Mouse (Mus musculus): ENCODE results near the gene 4933402D24Rik. TPM values are rescaled to one million over a fixed set of nuclear protein-coding genes. Genes with fewer than 3 reads are reported as not detected.

4933402D24Rik gene
- 0.24 and 0.46 TPM in 2 replicates for polyA plus RNA-seq (2015; fragmentation: Nextera tagmentation; extraction: Ambion mirVana)

DNA sequence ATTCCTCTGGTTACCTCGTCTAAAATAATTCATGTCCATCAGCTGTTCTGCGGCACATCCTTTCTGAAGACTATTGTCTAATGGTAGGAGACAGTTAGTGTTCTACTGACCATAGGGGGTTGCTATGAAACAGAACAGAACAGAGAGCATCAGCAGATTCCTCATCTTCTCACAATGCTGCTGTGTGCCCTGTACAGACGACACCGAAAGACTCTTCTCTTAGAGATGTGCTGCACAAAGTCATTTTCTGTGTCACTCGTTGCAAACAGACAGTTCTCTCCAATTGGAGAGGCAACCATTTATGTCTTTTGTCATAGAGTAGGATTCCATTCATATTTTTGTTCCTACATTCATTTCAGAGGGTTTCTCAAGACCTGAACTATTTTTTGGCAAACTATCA is at the start of gene 4933402D24Rik:
TSS of gene 4933402D24Rik (minus strand) at position 101 of the 400 bp plus-strand sequence.
- no peaks in the 10 kb centered on the region for H3K27me3 ChIP-seq (ENCODE audit: control insufficient read depth, insufficient read depth, low read depth, low read length)
- no peak within 1 kb of the TSS for H3K4me3 ChIP-seq (ENCODE audit: low read depth, low read length)
- no peaks in the 10 kb centered on the region for H3K9me3 ChIP-seq (replicated peaks; ENCODE audit: control insufficient read depth, low read length, poor library complexity, severe bottlenecking)
- no peak for ATAC-seq
- no peak within 1 kb of the TSS for H3K4me2 ChIP-seq (ENCODE audit: low read length)
- H3K9ac ChIP-seq (ENCODE audit: low read depth, low read length) = no peak within 1 kb of the TSS
- H3K4me1 ChIP-seq (ENCODE audit: control insufficient read depth, insufficient read depth, low read length) = peaks cover 38% of the 10 kb centered on the region
- H3K36me3 ChIP-seq (ENCODE audit: control insufficient read depth, insufficient read depth, low read length) = no peaks in the 10 kb centered on the region
- 69% methylated on average over 5 of the region's 5 CpGs for WGBS
- H3K27ac ChIP-seq (ENCODE audit: low read length) = peak within 1 kb of the TSS; percentile 74

DNA sequence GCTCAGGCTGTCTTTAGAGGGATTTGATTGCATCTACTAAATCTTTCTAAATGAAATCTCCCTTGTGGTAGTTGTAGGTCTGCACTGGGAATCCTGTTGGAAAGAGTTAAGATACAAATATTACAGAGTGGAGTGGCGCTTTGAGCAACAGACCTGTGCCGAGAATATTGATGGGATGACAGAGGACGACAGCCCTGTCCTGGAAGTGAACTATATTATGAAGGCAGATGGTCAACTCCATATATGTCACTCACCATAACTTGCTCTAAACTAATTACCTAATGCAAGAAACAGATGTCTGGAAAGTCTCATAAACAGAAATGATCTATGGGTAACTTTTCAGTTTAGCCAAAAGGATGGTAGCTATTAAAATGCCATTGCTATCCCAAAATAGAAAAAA is 39.5 kb upstream of the 4933402D24Rik start:
- Histone ChIP-seq H3K27ac (ENCODE audit: low read length) (no peak overlapping the region), H3K9me3 (replicated peaks; ENCODE audit: control insufficient read depth, low read length, poor library complexity, severe bottlenecking) (no peaks in the 10 kb centered on the region), H3K36me3 (ENCODE audit: control insufficient read depth, insufficient read depth, low read length) (no peaks in the 10 kb centered on the region), H3K27me3 (ENCODE audit: control insufficient read depth, insufficient read depth, low read depth, low read length) (no peaks in the 10 kb centered on the region), H3K9ac (ENCODE audit: low read depth, low read length) (no peak overlapping the region), H3K4me3 (ENCODE audit: low read depth, low read length) (no peak overlapping the region), H3K4me2 (ENCODE audit: low read length) (no peak overlapping the region), H3K4me1 (ENCODE audit: control insufficient read depth, insufficient read depth, low read length) (no peaks in the 10 kb centered on the region; the same call in 1 of the 2 replicates)
- 72% methylated on average over 3 of the region's 3 CpGs for WGBS
- no peak for ATAC-seq

DNA sequence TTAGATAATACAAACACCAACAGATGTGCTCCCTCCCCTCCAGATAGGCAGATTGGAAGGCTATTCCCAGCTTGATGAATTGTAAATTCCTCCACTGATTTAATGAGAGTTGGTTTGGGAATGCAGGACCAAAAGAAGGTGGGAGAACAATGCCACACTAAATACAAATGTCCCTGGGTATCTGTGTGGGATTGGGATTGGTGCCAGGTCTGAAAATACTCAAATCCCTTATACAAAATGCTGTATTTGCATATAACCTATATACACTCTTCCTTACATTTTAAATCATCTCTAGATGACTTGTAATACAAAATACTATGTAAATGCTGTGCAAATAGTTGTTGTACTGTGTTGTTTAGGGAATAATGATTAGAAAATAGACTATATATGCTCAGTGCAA is 36.0 kb upstream of the 4933402D24Rik start:
- Histone ChIP-seq H3K4me2 (ENCODE audit: low read length) (no peak overlapping the region), H3K4me3 (ENCODE audit: low read depth, low read length) (no peak overlapping the region), H3K27ac (ENCODE audit: low read length) (no peak overlapping the region), H3K4me1 (ENCODE audit: control insufficient read depth, insufficient read depth, low read length) (no peaks in the 10 kb centered on the region; the same call in 1 of the 2 replicates), H3K27me3 (ENCODE audit: control insufficient read depth, insufficient read depth, low read depth, low read length) (no peaks in the 10 kb centered on the region), H3K36me3 (ENCODE audit: control insufficient read depth, insufficient read depth, low read length) (no peaks in the 10 kb centered on the region), H3K9me3 (replicated peaks; ENCODE audit: control insufficient read depth, low read length, poor library complexity, severe bottlenecking) (no peaks in the 10 kb centered on the region), H3K9ac (ENCODE audit: low read depth, low read length) (no peak overlapping the region)
- ATAC-seq = no peak

DNA sequence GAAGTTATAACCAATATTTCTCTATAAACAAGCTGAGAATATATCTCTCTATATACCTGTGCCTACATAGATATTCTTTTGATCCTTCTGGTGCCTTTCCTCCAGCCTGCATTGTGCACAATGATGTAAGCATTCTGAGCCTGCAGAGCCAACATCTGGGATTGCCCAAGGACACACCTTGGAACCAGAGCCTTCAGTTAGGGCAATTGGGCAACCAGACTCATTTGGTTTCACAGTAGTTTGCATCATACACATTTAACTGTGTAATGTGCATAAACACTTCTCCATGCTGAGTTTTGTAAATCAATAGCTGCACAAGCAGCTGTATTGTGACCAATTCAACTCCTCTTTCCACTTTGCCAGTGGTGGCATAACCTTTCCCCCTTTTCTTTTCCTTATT is 25.3 kb upstream of the 4933402D24Rik start:
- Histone ChIP-seq H3K4me3 (ENCODE audit: low read depth, low read length) (no peak overlapping the region), H3K9me3 (replicated peaks; ENCODE audit: control insufficient read depth, low read length, poor library complexity, severe bottlenecking) (no peaks in the 10 kb centered on the region), H3K27me3 (ENCODE audit: control insufficient read depth, insufficient read depth, low read depth, low read length) (no peaks in the 10 kb centered on the region), H3K4me2 (ENCODE audit: low read length) (no peak overlapping the region), H3K36me3 (ENCODE audit: control insufficient read depth, insufficient read depth, low read length) (no peaks in the 10 kb centered on the region), H3K27ac (ENCODE audit: low read length) (no peak overlapping the region), H3K9ac (ENCODE audit: low read depth, low read length) (no peak overlapping the region), H3K4me1 (ENCODE audit: control insufficient read depth, insufficient read depth, low read length) (no peaks in the 10 kb centered on the region)
- ATAC-seq = no peak

DNA sequence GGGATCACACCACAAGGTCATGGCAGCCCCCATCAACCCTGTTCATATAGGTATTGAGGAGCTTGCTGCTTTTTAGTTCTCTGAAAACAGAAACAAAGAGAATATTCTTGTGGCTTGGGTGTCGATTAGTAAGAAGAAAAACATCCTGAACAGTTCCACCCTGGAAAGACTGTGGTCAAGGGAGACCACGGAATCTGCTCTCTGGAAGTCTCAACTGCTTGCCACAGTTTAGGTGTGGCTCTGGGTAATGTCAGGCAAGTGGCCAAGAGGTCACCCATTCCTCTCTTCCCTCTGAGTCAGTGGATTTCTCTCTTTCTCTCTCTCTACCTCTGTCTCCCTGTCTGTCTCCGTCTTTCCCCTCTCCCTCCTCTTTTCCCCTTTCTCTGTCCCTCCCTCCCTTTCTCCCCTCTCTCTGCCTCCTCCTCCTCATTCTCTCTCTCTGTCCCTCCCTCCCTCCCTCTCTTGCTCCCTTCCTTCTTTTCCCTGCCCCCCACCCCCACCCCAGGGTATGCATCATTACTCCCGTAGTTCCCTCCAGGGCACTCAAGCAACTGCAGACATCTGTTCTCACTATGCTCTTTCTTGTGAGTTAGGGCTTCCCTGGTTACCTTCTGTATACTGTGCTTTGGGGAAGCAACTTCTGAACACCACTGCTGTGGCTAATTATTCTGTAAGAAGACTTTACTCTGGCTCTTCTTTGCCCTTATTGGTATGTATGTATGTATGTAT is 8.0 kb upstream of the 4933402D24Rik start:
- WGBS = 71% methylated on average over 4 of the region's 4 CpGs
- Histone ChIP-seq H3K36me3 (ENCODE audit: control insufficient read depth, insufficient read depth, low read length) (no peaks in the 10 kb centered on the region), H3K9me3 (replicated peaks; ENCODE audit: control insufficient read depth, low read length, poor library complexity, severe bottlenecking) (no peaks in the 10 kb centered on the region), H3K9ac (ENCODE audit: low read depth, low read length) (no peak overlapping the region), H3K27ac (ENCODE audit: low read length) (no peak overlapping the region), H3K4me1 (ENCODE audit: control insufficient read depth, insufficient read depth, low read length) (no peaks in the 10 kb centered on the region), H3K27me3 (ENCODE audit: control insufficient read depth, insufficient read depth, low read depth, low read length) (no peaks in the 10 kb centered on the region), H3K4me2 (ENCODE audit: low read length) (no peak overlapping the region), H3K4me3 (ENCODE audit: low read depth, low read length) (no peak overlapping the region)
- ATAC-seq = no peak

DNA sequence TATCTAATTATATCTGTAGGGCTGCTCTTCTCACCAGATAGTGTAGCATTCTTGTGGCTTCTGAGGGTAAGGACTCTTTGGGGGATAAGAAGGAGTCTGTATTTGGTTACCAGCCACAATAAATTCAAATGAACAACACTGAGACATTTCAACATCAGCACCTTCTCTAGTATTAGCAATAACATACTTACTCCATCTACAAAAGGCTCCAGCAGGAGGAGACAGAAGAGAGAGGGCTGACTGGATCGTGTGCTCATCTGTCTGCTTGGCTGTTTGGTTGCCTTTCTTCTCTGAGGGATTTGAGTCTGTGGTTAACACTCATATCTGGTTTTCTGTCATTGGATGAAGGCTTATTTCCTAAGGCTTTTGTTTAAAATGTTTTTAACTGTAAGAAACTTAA is 7.3 kb upstream of the 4933402D24Rik start:
- Histone ChIP-seq H3K4me1 (ENCODE audit: control insufficient read depth, insufficient read depth, low read length) (no peaks in the 10 kb centered on the region), H3K4me3 (ENCODE audit: low read depth, low read length) (no peak overlapping the region), H3K9ac (ENCODE audit: low read depth, low read length) (no peak overlapping the region), H3K36me3 (ENCODE audit: control insufficient read depth, insufficient read depth, low read length) (no peaks in the 10 kb centered on the region), H3K27me3 (ENCODE audit: control insufficient read depth, insufficient read depth, low read depth, low read length) (no peaks in the 10 kb centered on the region), H3K4me2 (ENCODE audit: low read length) (no peak overlapping the region), H3K9me3 (replicated peaks; ENCODE audit: control insufficient read depth, low read length, poor library complexity, severe bottlenecking) (no peaks in the 10 kb centered on the region), H3K27ac (ENCODE audit: low read length) (no peak overlapping the region)
- ATAC-seq = no peak
- 54% methylated on average over 1 of the region's 1 CpGs for WGBS

DNA sequence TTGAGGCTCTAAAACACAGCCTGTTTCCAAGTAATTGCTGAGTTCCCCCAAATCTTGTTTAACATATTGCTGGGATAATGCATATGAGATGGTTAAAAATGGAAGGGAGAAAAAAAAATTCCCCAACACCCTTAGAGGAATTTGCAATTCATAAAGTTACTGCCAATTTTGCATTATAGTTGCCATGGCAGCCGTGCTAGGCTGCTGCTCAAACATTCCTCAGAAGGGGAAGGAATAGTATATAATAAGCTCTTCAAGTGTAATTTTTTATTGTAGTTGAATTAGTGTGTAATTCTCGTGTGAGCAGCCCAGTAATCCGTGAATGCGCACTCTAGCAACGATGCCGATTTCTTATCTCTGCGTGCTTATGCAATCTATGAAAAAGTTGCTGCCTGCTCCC is 1.2 kb upstream of the 4933402D24Rik start:
- H3K36me3 ChIP-seq (ENCODE audit: control insufficient read depth, insufficient read depth, low read length) = no peaks in the 10 kb centered on the region
- peak overlapping the region; percentile 74 for H3K27ac ChIP-seq (ENCODE audit: low read length)
- peaks cover 30% of the 10 kb centered on the region for H3K4me1 ChIP-seq (ENCODE audit: control insufficient read depth, insufficient read depth, low read length)
- H3K27me3 ChIP-seq (ENCODE audit: control insufficient read depth, insufficient read depth, low read depth, low read length) = no peaks in the 10 kb centered on the region
- peak; percentile 87 for ATAC-seq
- 27% methylated on average over 7 of the region's 7 CpGs for WGBS
- no peak overlapping the region for H3K4me3 ChIP-seq (ENCODE audit: low read depth, low read length)
- H3K9me3 ChIP-seq (replicated peaks; ENCODE audit: control insufficient read depth, low read length, poor library complexity, severe bottlenecking) = no peaks in the 10 kb centered on the region
- H3K9ac ChIP-seq (ENCODE audit: low read depth, low read length) = no peak overlapping the region
- peak overlapping the region; percentile 26 for H3K4me2 ChIP-seq (ENCODE audit: low read length)

DNA sequence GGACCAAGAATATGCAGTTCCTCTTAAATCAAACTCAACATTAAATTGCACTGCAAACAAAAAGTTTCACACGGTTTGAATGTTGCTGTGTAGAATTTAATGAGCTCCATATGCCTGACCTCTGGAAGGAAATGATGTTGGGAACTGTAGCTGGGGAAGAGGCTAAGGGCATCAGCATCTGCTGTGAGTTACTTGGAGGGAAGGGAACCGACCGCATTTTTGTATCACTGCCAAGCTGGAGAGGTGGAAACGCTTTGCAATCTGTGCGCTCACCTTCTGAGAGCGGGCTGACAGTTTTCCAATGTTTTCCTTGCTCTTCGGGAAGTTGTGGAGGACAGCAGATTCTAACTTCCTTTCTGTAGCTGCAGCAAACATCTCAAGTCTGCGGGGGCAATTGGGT is 955 bp downstream of the 4933402D24Rik start:
- Histone ChIP-seq H3K4me2 (ENCODE audit: low read length) (no peak overlapping the region), H3K4me1 (ENCODE audit: control insufficient read depth, insufficient read depth, low read length) (peaks cover 47% of the 10 kb centered on the region), H3K27me3 (ENCODE audit: control insufficient read depth, insufficient read depth, low read depth, low read length) (no peaks in the 10 kb centered on the region), H3K36me3 (ENCODE audit: control insufficient read depth, insufficient read depth, low read length) (no peaks in the 10 kb centered on the region), H3K9me3 (replicated peaks; ENCODE audit: control insufficient read depth, low read length, poor library complexity, severe bottlenecking) (no peaks in the 10 kb centered on the region), H3K27ac (ENCODE audit: low read length) (no peak overlapping the region), H3K4me3 (ENCODE audit: low read depth, low read length) (no peak overlapping the region), H3K9ac (ENCODE audit: low read depth, low read length) (no peak overlapping the region)
- ATAC-seq = no peak
- 78% methylated on average over 8 of the region's 8 CpGs for WGBS

DNA sequence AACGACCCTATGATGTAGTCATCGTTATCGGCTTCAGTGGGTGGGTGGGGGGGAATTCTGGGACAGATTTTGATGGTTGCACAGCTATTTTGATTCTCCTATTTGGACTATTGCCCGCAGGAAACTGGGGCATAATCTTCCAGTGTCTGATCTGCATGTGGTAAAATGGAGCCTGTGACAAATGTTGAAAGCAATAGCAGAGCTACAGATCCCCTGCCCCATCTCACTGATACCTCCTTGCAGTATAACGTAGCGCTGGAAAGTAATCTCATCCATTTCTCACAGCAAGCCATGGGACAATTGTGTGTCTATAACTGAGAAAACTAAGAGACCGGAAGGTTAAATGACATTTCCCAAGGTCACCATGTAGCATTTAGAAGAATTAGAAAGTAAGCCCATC is 4.7 kb downstream of the 4933402D24Rik start:
- H3K27ac ChIP-seq (ENCODE audit: low read length) = peak overlapping the region; percentile 67
- no peaks in the 10 kb centered on the region for H3K36me3 ChIP-seq (ENCODE audit: control insufficient read depth, insufficient read depth, low read length)
- H3K27me3 ChIP-seq (ENCODE audit: control insufficient read depth, insufficient read depth, low read depth, low read length) = no peaks in the 10 kb centered on the region
- H3K9ac ChIP-seq (ENCODE audit: low read depth, low read length) = no peak overlapping the region
- H3K9me3 ChIP-seq (replicated peaks; ENCODE audit: control insufficient read depth, low read length, poor library complexity, severe bottlenecking) = no peaks in the 10 kb centered on the region
- H3K4me2 ChIP-seq (ENCODE audit: low read length) = no peak overlapping the region; the same call in 1 of the 2 replicates
- 31% methylated on average over 7 of the region's 7 CpGs for WGBS
- no peak overlapping the region for H3K4me3 ChIP-seq (ENCODE audit: low read depth, low read length)
- ATAC-seq = no peak
- H3K4me1 ChIP-seq (ENCODE audit: control insufficient read depth, insufficient read depth, low read length) = peaks cover 32% of the 10 kb centered on the region
